Mouse (Mus musculus): ENCODE measurements at regions not wholly inside any gene's neighbourhood (a gene's known extent, or its start where the extent isn't known, plus 50 kb on each side); places are given as distances from the start of the nearest gene placed in this dataset.

DNA sequence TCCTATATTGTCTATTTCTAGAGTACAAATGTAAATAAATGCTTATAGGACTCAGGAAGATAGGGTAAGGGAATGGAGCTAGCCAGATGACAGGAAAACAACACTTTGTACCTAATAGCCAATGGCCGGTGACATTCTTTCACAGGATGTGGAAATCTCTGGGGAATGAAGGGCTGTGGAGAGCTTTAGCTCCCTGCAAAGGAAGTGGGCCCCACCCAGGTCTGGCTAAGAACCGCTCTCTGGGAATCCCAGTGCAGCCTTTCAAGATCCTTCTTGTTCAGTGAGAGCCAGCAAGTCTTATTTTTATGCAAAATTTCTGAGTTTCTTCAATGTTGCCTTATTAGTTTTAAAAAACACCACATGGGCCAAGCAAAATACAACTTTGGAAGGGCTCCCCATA, 54.7 kb upstream of the Pappa2 start:
- 87% methylated on average over 2 of the region's 2 CpGs for WGBS
- Histone ChIP-seq H3K27me3 (ENCODE audit: poor library complexity, severe bottlenecking) (no peaks in the 10 kb centered on the region), H3K4me3 (no peak overlapping the region), H3K9me3 (no peaks in the 10 kb centered on the region), H3K4me1 (no peaks in the 10 kb centered on the region), H3K36me3 (replicated peaks) (no peaks in the 10 kb centered on the region), H3K27ac (no peak overlapping the region)
- DNase-seq (ENCODE audit: extremely low spot score, low spot score) = no peak

- no peak for DNase-seq (ENCODE audit: extremely low spot score, low spot score)
- no peaks in the 10 kb centered on the region for H3K27me3 ChIP-seq (ENCODE audit: poor library complexity, severe bottlenecking)
Observed at GRCm38 (mm10) chr1:159036371-159036770, 56.1 kb upstream of the Pappa2 start.

DNA sequence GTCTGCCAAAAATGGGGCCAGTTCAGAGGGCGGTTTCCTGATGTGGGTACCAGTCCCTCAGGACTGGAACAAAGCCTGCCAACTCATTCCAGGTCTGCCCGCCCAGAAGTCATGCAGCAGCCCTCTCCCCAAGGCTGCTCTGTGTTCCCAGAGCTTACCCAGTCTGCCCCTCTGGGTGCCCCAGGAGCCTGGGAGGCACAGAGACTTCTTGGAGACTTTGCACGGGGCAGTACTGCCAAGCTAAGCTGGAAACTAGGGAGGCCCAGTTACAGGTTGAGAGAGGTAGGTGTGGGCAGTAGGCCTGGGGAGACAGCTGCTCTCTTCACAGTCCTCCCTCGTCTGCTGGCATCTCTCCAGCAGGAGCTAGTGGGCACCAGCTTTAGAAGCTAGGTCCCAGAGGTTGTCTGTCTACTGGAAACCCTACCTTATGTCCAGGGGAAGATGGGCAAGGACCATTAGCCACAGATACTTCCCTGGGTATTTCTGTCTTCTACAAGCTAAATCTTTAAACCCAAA, 65.6 kb upstream of the Pappa2 start:
- H3K4me1 ChIP-seq = no peaks in the 10 kb centered on the region
- H3K4me3 ChIP-seq = no peak overlapping the region
- no peaks in the 10 kb centered on the region for H3K36me3 ChIP-seq (replicated peaks)
- no peaks in the 10 kb centered on the region for H3K9me3 ChIP-seq
- DNase-seq (ENCODE audit: extremely low spot score, low spot score) = no peak
- H3K27me3 ChIP-seq (ENCODE audit: poor library complexity, severe bottlenecking) = no peaks in the 10 kb centered on the region
- no peak overlapping the region for H3K27ac ChIP-seq
- 78% methylated on average over 4 of the region's 4 CpGs for WGBS

More at GRCm38 (mm10) chr1:159036371-159036770, 56.1 kb upstream of the Pappa2 start:
- H3K4me1 ChIP-seq = no peaks in the 10 kb centered on the region
- H3K4me3 ChIP-seq = no peak overlapping the region
- H3K36me3 ChIP-seq (replicated peaks) = no peaks in the 10 kb centered on the region
- no peak overlapping the region for H3K27ac ChIP-seq
- H3K9me3 ChIP-seq = no peaks in the 10 kb centered on the region
- 78% methylated on average over 6 of the region's 6 CpGs for WGBS

DNA sequence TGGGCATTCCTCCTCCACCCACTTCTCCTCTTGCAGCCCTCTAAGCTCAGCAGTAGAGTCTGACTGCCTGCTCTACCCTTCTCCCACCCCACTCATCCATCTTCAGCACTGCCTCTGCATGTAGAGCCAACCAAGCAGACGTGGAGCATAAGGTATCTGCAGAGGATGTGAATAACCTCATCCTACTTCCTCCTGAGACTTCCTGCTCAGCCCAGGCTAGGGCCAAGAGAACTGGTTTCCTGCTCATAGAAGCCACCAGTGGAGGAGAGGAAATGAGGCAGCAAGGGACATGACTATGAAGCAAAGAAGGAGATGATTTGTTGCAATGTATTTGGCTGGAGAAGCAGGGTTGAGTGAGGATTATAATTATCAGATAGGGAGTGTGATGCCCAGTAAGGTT, 84.7 kb upstream of the Pappa2 start:
- Histone ChIP-seq H3K27ac (no peak overlapping the region), H3K27me3 (ENCODE audit: poor library complexity, severe bottlenecking) (no peaks in the 10 kb centered on the region), H3K4me3 (no peak overlapping the region), H3K36me3 (replicated peaks) (no peaks in the 10 kb centered on the region), H3K4me1 (no peaks in the 10 kb centered on the region), H3K9me3 (no peaks in the 10 kb centered on the region)
- DNase-seq (ENCODE audit: extremely low spot score, low spot score) = no peak
- 71% methylated on average over 1 of the region's 1 CpGs for WGBS

- Histone ChIP-seq H3K27ac (no peak overlapping the region), H3K4me3 (no peak overlapping the region), H3K36me3 (replicated peaks) (no peaks in the 10 kb centered on the region), H3K9me3 (no peaks in the 10 kb centered on the region), H3K27me3 (ENCODE audit: poor library complexity, severe bottlenecking) (no peaks in the 10 kb centered on the region), H3K4me1 (no peaks in the 10 kb centered on the region)
- DNase-seq (ENCODE audit: extremely low spot score, low spot score) = no peak
- WGBS = 86% methylated on average over 2 of the region's 2 CpGs
Observed at GRCm38 (mm10) chr1:159099205-159099604, 118.9 kb upstream of the Pappa2 start.

GRCm38 (mm10) chr1:159122201-159122600, 109.9 kb upstream of the Cop1 start:
- Histone ChIP-seq H3K9me3 (no peaks in the 10 kb centered on the region), H3K4me3 (no peak overlapping the region), H3K27me3 (ENCODE audit: poor library complexity, severe bottlenecking) (no peaks in the 10 kb centered on the region), H3K36me3 (replicated peaks) (no peaks in the 10 kb centered on the region), H3K4me1 (peaks cover 7% of the 10 kb centered on the region), H3K27ac (no peak overlapping the region)
- DNase-seq (ENCODE audit: extremely low spot score, low spot score) = no peak
- WGBS = 47% methylated on average over 3 of the region's 3 CpGs

DNA sequence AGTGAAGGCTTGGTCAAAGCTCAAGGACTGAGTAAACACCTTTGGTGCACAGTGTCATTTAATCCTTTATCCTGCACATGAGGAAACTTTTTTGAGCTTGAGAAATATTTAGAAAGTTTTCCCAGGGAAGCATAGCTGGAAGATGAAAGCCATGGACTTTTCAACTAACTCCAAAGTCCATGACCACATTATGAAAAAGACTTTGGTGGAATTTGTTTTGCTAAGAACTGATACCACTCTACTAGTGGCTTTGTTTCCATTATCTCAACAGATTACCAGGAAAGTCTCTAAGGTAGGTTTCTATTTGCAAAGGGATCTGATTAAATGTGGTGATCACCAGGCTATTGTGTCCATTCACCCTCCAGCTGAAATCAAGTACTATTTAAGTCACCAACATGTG, 107.2 kb upstream of the Cop1 start:
- DNase-seq (ENCODE audit: extremely low spot score, low spot score) = no peak
- no peaks in the 10 kb centered on the region for H3K9me3 ChIP-seq
- H3K36me3 ChIP-seq (replicated peaks) = no peaks in the 10 kb centered on the region
- no peaks in the 10 kb centered on the region for H3K27me3 ChIP-seq (ENCODE audit: poor library complexity, severe bottlenecking)
- H3K4me3 ChIP-seq = no peak overlapping the region
- peaks cover 7% of the 10 kb centered on the region for H3K4me1 ChIP-seq
- H3K27ac ChIP-seq = no peak overlapping the region

DNA sequence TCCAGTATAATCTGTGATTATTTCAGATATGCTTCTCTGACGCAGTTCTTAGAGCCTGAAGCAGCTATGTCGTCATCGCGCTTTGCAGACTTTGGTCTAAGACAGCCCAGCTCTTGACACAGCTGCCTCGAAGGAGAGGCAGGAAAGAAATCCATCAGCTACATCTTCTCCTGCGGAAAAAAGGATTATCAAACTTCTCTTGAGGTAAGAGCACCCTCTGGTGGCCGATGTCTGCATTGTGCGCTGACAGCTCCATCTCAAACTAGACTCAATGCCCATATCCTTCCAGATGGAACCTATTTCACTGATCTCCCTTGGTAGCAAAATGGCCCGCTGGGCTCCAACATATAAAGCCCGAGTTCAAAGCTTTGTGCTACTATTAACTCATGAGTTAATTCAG, 96.8 kb upstream of the Cop1 start:
- 10% methylated on average over 10 of the region's 10 CpGs for WGBS
- peak; percentile 76 for DNase-seq (ENCODE audit: extremely low spot score, low spot score)
- Histone ChIP-seq H3K4me3 (no peak overlapping the region), H3K36me3 (replicated peaks) (no peaks in the 10 kb centered on the region), H3K9me3 (no peaks in the 10 kb centered on the region), H3K4me1 (no peaks in the 10 kb centered on the region), H3K27me3 (ENCODE audit: poor library complexity, severe bottlenecking) (no peaks in the 10 kb centered on the region), H3K27ac (no peak overlapping the region)

- H3K4me3 ChIP-seq = no peak overlapping the region
- H3K4me1 ChIP-seq = peaks cover 6% of the 10 kb centered on the region; the same call in 1 of the 2 replicates
- no peak for DNase-seq (ENCODE audit: extremely low spot score, low spot score)
- H3K27ac ChIP-seq = no peak overlapping the region
- no peaks in the 10 kb centered on the region for H3K9me3 ChIP-seq
- 89% methylated on average over 8 of the region's 8 CpGs for WGBS
- H3K36me3 ChIP-seq (replicated peaks) = no peaks in the 10 kb centered on the region
- H3K27me3 ChIP-seq (ENCODE audit: poor library complexity, severe bottlenecking) = no peaks in the 10 kb centered on the region
Observed at GRCm38 (mm10) chr1:159147788-159148497, 84.2 kb upstream of the Cop1 start.

DNA sequence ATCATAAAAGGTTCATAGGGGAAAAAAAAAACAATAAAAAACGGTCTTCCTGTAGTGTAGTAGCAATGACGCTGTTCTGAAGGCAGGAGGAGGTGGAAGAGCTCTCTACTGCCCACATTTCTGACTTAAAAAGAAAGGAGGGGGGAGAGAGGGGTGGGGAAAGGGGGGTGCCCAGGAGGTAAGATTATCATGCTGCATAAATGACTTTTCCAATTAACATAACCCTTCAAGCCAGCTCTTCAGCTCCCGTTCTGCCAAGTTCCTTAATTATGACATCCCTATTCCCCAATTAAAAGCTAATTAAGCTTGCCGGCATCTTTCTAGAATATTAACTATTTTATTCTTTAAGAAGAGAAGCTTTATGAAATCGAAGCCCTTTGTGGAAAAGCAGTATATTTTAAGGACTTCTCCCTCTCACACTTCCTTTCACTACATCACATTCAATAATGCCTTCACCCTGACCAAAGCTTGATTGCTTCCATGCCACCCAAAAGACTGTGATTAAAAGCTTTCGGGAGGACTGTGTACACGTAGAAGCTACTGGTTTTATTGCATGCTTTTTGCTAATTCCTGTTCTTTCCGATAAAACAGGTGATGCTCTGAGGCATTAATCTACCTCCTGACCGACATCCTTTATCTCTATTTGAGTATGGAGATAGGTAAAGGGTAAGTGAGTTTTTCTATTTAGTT, 83.5 kb upstream of the Cop1 start:
- no peak for DNase-seq (ENCODE audit: extremely low spot score, low spot score)
- no peak overlapping the region for H3K27ac ChIP-seq
- no peaks in the 10 kb centered on the region for H3K9me3 ChIP-seq
- H3K4me3 ChIP-seq = no peak overlapping the region
- H3K27me3 ChIP-seq (ENCODE audit: poor library complexity, severe bottlenecking) = no peaks in the 10 kb centered on the region
- 84% methylated on average over 9 of the region's 9 CpGs for WGBS
- H3K36me3 ChIP-seq (replicated peaks) = no peaks in the 10 kb centered on the region
- peaks cover 6% of the 10 kb centered on the region; the same call in 1 of the 2 replicates for H3K4me1 ChIP-seq

GRCm38 (mm10) chr1:159149207-159149606, 82.9 kb upstream of the Cop1 start:
- Histone ChIP-seq H3K36me3 (replicated peaks) (no peaks in the 10 kb centered on the region), H3K27ac (no peak overlapping the region), H3K4me3 (no peak overlapping the region), H3K27me3 (ENCODE audit: poor library complexity, severe bottlenecking) (no peaks in the 10 kb centered on the region), H3K9me3 (no peaks in the 10 kb centered on the region), H3K4me1 (peaks cover 6% of the 10 kb centered on the region; the same call in 1 of the 2 replicates)
- no peak for DNase-seq (ENCODE audit: extremely low spot score, low spot score)
- WGBS = 84% methylated on average over 6 of the region's 6 CpGs

DNA sequence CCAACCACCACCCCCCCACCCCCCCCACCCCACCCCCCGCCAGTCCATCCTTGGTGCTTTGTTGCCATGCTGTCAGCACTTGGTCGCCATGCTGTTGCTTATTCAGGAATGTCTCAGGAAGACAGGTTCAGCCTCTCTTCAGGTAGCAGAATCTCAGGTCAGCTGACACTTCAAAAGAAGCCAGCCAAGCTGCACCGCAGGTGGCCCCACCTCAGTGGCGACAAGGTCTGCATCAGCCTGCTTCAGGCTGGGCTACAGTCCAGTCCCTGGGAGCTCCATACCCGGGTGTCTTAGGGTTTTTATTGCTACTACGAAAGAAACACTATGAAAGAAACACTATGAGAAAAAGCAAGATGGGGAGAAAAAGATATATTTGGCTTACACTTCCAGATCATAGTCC, 82.4 kb upstream of the Cop1 start:
- Histone ChIP-seq H3K4me3 (no peak overlapping the region), H3K27me3 (ENCODE audit: poor library complexity, severe bottlenecking) (no peaks in the 10 kb centered on the region), H3K4me1 (peaks cover 6% of the 10 kb centered on the region; the same call in 1 of the 2 replicates), H3K9me3 (no peaks in the 10 kb centered on the region), H3K27ac (no peak overlapping the region), H3K36me3 (replicated peaks) (no peaks in the 10 kb centered on the region)
- 46% methylated on average over 6 of the region's 6 CpGs for WGBS
- DNase-seq (ENCODE audit: extremely low spot score, low spot score) = no peak

GRCm38 (mm10) chr1:159150351-159150750, 81.8 kb upstream of the Cop1 start:
- H3K9me3 ChIP-seq = no peaks in the 10 kb centered on the region

More at GRCm38 (mm10) chr1:159150351-159150750, 81.8 kb upstream of the Cop1 start:
- Histone ChIP-seq H3K4me3 (no peak overlapping the region), H3K4me1 (peaks cover 6% of the 10 kb centered on the region; the same call in 1 of the 2 replicates), H3K36me3 (replicated peaks) (no peaks in the 10 kb centered on the region), H3K27me3 (ENCODE audit: poor library complexity, severe bottlenecking) (no peaks in the 10 kb centered on the region), H3K27ac (no peak overlapping the region)
- WGBS = 84% methylated on average over 5 of the region's 5 CpGs
- no peak for DNase-seq (ENCODE audit: extremely low spot score, low spot score)

All from forebrain, embryonic 10.5 days (tissue).